Mouse (Mus musculus) forebrain, embryonic 15.5 days (tissue): ENCODE results near the gene Ano9. TPM values are rescaled to one million over a fixed set of nuclear protein-coding genes. Genes with fewer than 3 reads are reported as not detected.

Experiments
- ATAC-seq: fragments of 200-750 bp; cut with Nextera tagmentation; replicated peaks from 2 replicates; pipeline ENCODE4 v1.8.0; 2017; ENCODE audit warnings: mild to moderate bottlenecking, moderate TSS enrichment, moderate library complexity
- H3K27ac ChIP-seq: fragments of 300-500 bp; sonication (generic); replicated peaks from 2 replicates; pipeline ENCODE4 v1.5.1; 2015; ENCODE audit warnings: mild to moderate bottlenecking, inconsistent platforms
- H3K27me3 ChIP-seq: fragments of 300-500 bp; sonication (generic); 2 replicates; pipeline ENCODE4 v1.6.1; 2015; ENCODE audit warnings: inconsistent platforms
- H3K36me3 ChIP-seq: fragments of 300-500 bp; sonication (generic); 2 replicates; pipeline ENCODE4 v1.6.1; 2015; ENCODE audit warnings: mild to moderate bottlenecking, inconsistent platforms
- H3K4me1 ChIP-seq: fragments of 300-500 bp; sonication (generic); 2 replicates; pipeline ENCODE4 v1.6.1; 2015; ENCODE audit warnings: inconsistent platforms
- H3K4me2 ChIP-seq: fragments of 300-500 bp; sonication (generic); replicated peaks from 2 replicates; pipeline ENCODE4 v1.6.1; 2015; ENCODE audit warnings: mild to moderate bottlenecking, inconsistent platforms
- H3K4me3 ChIP-seq: fragments of 300-500 bp; sonication (generic); 2 replicates; pipeline ENCODE4 v1.5.1; 2015; ENCODE audit warnings: mild to moderate bottlenecking, inconsistent platforms
- H3K9ac ChIP-seq: fragments of 300-500 bp; sonication (generic); replicated peaks from 2 replicates; pipeline ENCODE4 v1.6.1; 2015; ENCODE audit warnings: mild to moderate bottlenecking, inconsistent platforms
- H3K9me3 ChIP-seq: fragments of 300-500 bp; sonication (generic); 2 replicates; pipeline ENCODE4 v1.6.1; 2016; ENCODE audit warnings: inconsistent platforms
- WGBS: fragments of 180-500 bp; shearing (Covaris S2); methylation state at CpG from one replicate; pipeline ENCODE4 v1.1.7; 2015; ENCODE audit warnings: mixed read lengths; 5-methylcytosine and 5-hydroxymethylcytosine counted together
- polyA plus RNA-seq: library from polyadenylated mRNA; unstranded; fragments of >200 nt; fragmentation: Nextera tagmentation; extraction: Ambion mirVana; gene quantifications from 2 replicates; pipeline ENCODE4 v1.2.1, GENCODE M21; 2015

The Ano9 gene
- polyA plus RNA-seq, 1 experiment from 2014 or later = 0.09 TPM

DNA sequence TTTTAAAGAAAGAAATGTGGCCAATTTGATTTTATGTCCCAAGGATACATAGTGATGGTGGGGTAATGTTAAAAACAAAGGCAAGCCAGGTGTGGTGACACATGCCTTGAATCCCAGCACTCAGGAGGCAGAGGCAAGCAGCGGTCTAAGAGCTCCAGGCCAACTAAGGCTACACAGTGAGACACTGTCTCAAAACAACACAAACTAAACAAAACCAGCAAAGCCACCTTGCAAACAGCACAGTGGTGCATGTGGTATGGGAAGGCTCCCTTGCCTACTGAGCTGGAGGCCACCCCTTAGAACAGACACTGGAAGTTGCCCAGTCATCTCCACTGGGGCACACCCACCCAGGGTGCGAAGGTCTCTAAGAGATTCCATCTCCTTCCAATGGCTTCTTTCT is 57.7 kb downstream of the Ano9 start:
- peak overlapping the region; percentile 98 for H3K4me3 ChIP-seq
- peak overlapping the region; percentile 85 for H3K27ac ChIP-seq
- H3K36me3 ChIP-seq = peaks cover 13% of the 10 kb centered on the region
- peaks cover 28% of the 10 kb centered on the region for H3K4me1 ChIP-seq
- H3K27me3 ChIP-seq = no peaks in the 10 kb centered on the region
- WGBS = 78% methylated on average over 2 of the region's 2 CpGs
- peak overlapping the region; percentile 100 for H3K9ac ChIP-seq
- H3K4me2 ChIP-seq = peak overlapping the region; percentile 86
- H3K9me3 ChIP-seq = no peaks in the 10 kb centered on the region
- peak; percentile 5; the same call in 1 of the 2 replicates for ATAC-seq

DNA sequence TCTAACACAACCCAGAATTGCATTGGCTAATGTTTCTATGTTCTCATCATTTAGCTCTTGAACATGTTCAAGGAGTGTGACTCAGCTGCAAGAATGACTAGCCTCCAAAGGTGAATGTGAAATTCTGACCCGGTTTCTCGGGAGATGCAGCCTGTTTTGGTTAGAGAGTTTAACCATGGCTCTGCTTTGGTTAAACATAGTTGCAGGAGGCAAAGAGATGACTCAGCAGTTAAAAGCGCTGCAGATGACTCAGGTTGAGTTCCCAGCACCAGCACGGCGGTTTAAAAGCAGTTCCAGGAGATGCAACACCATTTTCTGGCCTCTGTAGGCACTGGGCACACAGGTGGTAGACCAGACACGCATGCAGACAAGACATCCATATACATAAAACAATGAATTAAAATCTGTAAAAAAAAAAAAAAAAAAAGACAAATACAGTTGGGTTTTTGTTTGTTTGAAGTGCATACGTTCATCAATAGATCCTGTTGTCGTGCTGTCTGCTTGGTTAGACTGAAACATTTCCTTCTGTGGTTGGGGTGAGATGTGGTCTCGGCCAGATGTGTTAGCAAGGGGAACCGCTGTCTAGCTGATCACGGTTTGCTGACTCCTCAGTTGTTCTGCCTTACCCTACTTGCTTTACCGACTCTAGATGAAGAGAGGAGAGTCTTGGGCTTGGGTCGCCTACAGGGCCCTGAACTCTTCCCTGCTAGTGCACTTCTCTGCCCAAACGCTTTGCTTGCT is 58.8 kb downstream of the Ano9 start:
- WGBS = 94% methylated on average over 14 of the region's 14 CpGs
- no peak for ATAC-seq

DNA sequence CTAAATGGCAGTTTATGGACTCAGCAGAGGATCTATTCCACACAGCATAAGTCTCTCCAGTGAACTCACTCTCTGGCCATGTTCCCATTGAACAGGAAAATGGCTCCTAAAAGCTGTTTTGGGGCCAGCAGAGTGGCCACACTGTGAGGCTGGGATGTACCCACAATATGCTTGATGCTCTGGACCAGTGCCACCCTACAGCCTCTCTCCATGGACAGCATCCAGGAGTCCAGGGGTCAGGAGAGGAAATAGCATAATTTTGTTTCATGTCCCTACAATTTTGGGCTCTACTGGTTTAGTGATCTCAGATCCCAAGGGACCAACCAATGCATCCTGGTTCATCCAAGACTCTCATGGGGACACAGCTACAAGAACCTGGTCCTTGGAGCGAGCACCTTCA is 60.1 kb downstream of the Ano9 start:
- no peak overlapping the region for H3K4me3 ChIP-seq
- no peak overlapping the region for H3K27ac ChIP-seq
- H3K4me1 ChIP-seq = peaks cover 21% of the 10 kb centered on the region
- no peak for ATAC-seq
- 100% methylated on average over 1 of the region's 1 CpGs for WGBS
- no peaks in the 10 kb centered on the region for H3K9me3 ChIP-seq
- no peaks in the 10 kb centered on the region for H3K27me3 ChIP-seq
- H3K4me2 ChIP-seq = no peak overlapping the region
- H3K36me3 ChIP-seq = no peaks in the 10 kb centered on the region
- no peak overlapping the region for H3K9ac ChIP-seq

More for the DNA sequence above, 58.8 kb downstream of the Ano9 start:
- Histone ChIP-seq H3K9me3 (no peaks in the 10 kb centered on the region), H3K4me2 (no peak overlapping the region), H3K27ac (no peak overlapping the region), H3K27me3 (no peaks in the 10 kb centered on the region), H3K4me1 (peaks cover 28% of the 10 kb centered on the region), H3K36me3 (peaks cover 1% of the 10 kb centered on the region; the same call in 1 of the 2 replicates), H3K9ac (no peak overlapping the region), H3K4me3 (no peak overlapping the region)

DNA sequence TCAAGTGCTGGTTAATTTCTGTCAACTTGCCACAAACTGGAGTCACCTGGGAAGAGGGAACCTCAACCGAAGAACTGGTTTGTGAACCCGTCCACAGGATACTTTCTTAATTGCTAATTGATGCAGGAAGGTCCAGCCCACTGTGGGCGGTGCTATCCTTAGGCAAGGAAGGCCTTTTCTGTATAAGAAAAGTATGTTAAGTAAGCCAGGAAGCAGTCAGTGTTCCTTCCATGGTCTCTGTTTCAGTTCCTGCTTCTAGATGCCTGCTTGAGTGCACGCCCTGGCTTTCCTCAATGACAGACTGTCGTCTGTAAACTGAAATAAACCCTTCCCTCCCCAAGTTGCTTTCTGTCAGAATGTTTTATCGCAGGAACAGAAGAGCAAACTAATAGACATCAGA is 60.6 kb downstream of the Ano9 start:
- Histone ChIP-seq H3K9ac (no peak overlapping the region), H3K4me3 (no peak overlapping the region), H3K36me3 (no peaks in the 10 kb centered on the region), H3K27ac (no peak overlapping the region), H3K27me3 (no peaks in the 10 kb centered on the region), H3K4me1 (peaks cover 16% of the 10 kb centered on the region), H3K4me2 (no peak overlapping the region), H3K9me3 (no peaks in the 10 kb centered on the region)
- ATAC-seq = no peak
- 90% methylated on average over 6 of the region's 6 CpGs for WGBS

DNA sequence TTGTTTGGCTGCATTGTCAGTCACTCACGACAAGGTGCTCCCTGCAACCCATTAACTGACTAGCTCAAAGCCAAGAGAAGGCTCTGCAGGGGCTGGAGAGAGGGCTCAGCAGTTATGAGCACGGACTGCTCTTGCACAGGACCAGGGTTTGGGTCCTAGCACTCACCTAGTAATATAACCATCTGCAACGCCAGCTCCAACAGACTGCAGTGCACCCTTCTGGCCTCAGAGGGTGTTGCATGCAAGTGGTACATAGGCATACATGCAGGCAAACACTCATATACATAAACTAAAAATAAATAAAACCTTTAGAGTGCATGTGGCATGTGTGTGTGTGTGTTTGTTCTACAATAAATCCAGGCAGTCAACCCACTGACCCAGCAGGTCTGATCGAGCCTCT is 61.8 kb downstream of the Ano9 start:
- no peak overlapping the region for H3K4me3 ChIP-seq
- H3K27me3 ChIP-seq = no peaks in the 10 kb centered on the region
- H3K27ac ChIP-seq = no peak overlapping the region
- no peak overlapping the region for H3K4me2 ChIP-seq
- no peaks in the 10 kb centered on the region for H3K36me3 ChIP-seq
- no peak for ATAC-seq
- no peak overlapping the region for H3K9ac ChIP-seq
- H3K9me3 ChIP-seq = no peaks in the 10 kb centered on the region
- peaks cover 8% of the 10 kb centered on the region for H3K4me1 ChIP-seq
- 85% methylated on average over 4 of the region's 4 CpGs for WGBS

DNA sequence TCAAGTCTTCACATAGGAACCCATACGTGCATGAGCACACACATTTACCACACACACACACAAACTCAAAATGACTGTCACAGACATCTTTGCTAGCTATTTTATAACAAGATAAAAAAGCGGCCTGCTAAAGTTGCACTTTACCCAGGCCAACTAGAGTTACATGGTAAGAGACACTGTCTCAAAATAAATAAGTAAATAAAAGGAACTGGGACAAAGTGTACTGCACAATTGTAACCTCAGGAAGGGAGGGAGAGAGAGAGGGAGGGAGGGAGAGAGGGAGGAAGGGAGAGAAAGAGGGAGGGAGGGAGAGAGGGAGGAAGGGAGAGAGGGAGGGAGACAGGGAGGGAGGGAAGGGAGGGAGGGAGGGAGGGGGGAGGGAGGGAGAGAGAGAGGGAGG is 65.2 kb downstream of the Ano9 start:
- Histone ChIP-seq H3K36me3 (no peaks in the 10 kb centered on the region), H3K27ac (no peak overlapping the region), H3K4me1 (peaks cover 10% of the 10 kb centered on the region), H3K4me2 (no peak overlapping the region), H3K4me3 (no peak overlapping the region), H3K27me3 (no peaks in the 10 kb centered on the region), H3K9me3 (no peaks in the 10 kb centered on the region), H3K9ac (no peak overlapping the region)
- 81% methylated on average over 2 of the region's 2 CpGs for WGBS
- no peak for ATAC-seq

DNA sequence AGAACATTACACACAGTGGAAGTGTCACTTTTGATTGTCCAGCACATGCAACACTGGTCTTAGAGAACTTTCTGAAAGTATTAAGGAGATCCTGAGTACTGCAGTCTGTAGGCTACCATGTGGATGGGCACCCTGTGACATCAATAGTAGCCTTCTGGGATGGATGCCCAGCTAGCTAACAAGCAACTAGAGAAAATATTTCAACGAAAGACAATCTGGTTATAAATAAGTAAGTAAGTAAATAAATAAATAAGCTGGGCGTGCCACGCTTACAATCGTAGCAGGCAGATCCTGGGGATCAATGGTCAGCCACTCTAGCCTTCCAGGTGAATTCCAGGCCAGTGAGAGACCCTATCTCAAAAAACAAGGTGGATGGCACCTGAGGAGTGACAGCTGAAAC is 65.6 kb downstream of the Ano9 start:
- ATAC-seq = no peak
- Histone ChIP-seq H3K9me3 (no peaks in the 10 kb centered on the region), H3K9ac (no peak overlapping the region), H3K36me3 (no peaks in the 10 kb centered on the region), H3K4me3 (no peak overlapping the region), H3K27me3 (no peaks in the 10 kb centered on the region), H3K27ac (no peak overlapping the region), H3K4me2 (no peak overlapping the region), H3K4me1 (peaks cover 14% of the 10 kb centered on the region)
- 94% methylated on average over 4 of the region's 4 CpGs for WGBS

Other genes with a start within 250 kb of the Ano9 start
- gene Psmd13, start 235.8 kb downstream of the Ano9 start, polyA plus RNA-seq = 283 and 287 TPM in 2 replicates
- gene Sirt3, start 235.5 kb downstream of the Ano9 start, polyA plus RNA-seq = 33.6 and 36.5 TPM in 2 replicates
- not detected in 2 replicates for gene Cox8b, start 217.4 kb downstream of the Ano9 start, polyA plus RNA-seq
- 0.24 and 0.28 TPM in 2 replicates for gene Nlrp6, start 196.9 kb downstream of the Ano9 start, polyA plus RNA-seq
- 8.5 and 8.7 TPM in 2 replicates for gene Pgghg, start 176.4 kb downstream of the Ano9 start, polyA plus RNA-seq
- 0.51 and 0.70 TPM in 2 replicates for gene Ifitm5, start 167.5 kb downstream of the Ano9 start, polyA plus RNA-seq
- not detected in 2 replicates for gene Gm45717, start 161.9 kb downstream of the Ano9 start, polyA plus RNA-seq
- gene Ifitm2, start 161.8 kb downstream of the Ano9 start, polyA plus RNA-seq = 126 and 142 TPM in 2 replicates
- gene Ifitm1, start 150.6 kb downstream of the Ano9 start, polyA plus RNA-seq = 6.5 and 7.6 TPM in 2 replicates
- gene Ifitm3, start 107.0 kb downstream of the Ano9 start, polyA plus RNA-seq = 21.7 and 24.9 TPM in 2 replicates
- not detected in 2 replicates for gene Ifitm6, start 99.9 kb downstream of the Ano9 start, polyA plus RNA-seq
- gene Gm17387, start 88.7 kb downstream of the Ano9 start, polyA plus RNA-seq = not detected in 2 replicates
- gene B4galnt4, start 56.7 kb downstream of the Ano9 start, polyA plus RNA-seq = 47.3 and 50.0 TPM in 2 replicates
- gene Pkp3, start 39.6 kb downstream of the Ano9 start, polyA plus RNA-seq = not detected in 2 replicates
- gene Sigirr, start 17.2 kb downstream of the Ano9 start, polyA plus RNA-seq = 1.8 and 2.0 TPM in 2 replicates
- 74.5 TPM in 2 replicates for gene Ptdss2, start 4.6 kb upstream of the Ano9 start, polyA plus RNA-seq
- gene Rnh1, start 55.1 kb upstream of the Ano9 start, polyA plus RNA-seq = 42.3 and 44.0 TPM in 2 replicates
- 126 and 127 TPM in 2 replicates for gene Hras, start 76.2 kb upstream of the Ano9 start, polyA plus RNA-seq
- gene Lrrc56, start 76.4 kb upstream of the Ano9 start, polyA plus RNA-seq = 10.3 and 12.7 TPM in 2 replicates
- 0.75 and 1.4 TPM in 2 replicates for gene Lmntd2, start 96.3 kb upstream of the Ano9 start, polyA plus RNA-seq
- gene Rassf7, start 98.1 kb upstream of the Ano9 start, polyA plus RNA-seq = 24.6 and 26.9 TPM in 2 replicates
- gene Phrf1, start 111.0 kb upstream of the Ano9 start, polyA plus RNA-seq = 80.2 and 81.8 TPM in 2 replicates
- 1.1 and 2.3 TPM in 2 replicates for gene Irf7, start 148.7 kb upstream of the Ano9 start, polyA plus RNA-seq
- gene Cdhr5, start 159.0 kb upstream of the Ano9 start, polyA plus RNA-seq = not detected in 2 replicates
- gene Sct, start 161.3 kb upstream of the Ano9 start, polyA plus RNA-seq = 1.4 TPM in 2 replicates
- gene Drd4, start 174.2 kb upstream of the Ano9 start, polyA plus RNA-seq = 0.64 and 0.78 TPM in 2 replicates
- gene Deaf1, start 209.9 kb upstream of the Ano9 start, polyA plus RNA-seq = 140 and 142 TPM in 2 replicates
- 64.1 and 64.3 TPM in 2 replicates for gene Tmem80, start 209.9 kb upstream of the Ano9 start, polyA plus RNA-seq
- gene Eps8l2, start 221.1 kb upstream of the Ano9 start, polyA plus RNA-seq = 0.37 and 0.57 TPM in 2 replicates